Mouse (Mus musculus) embryonic facial prominence, embryonic 15.5 days (tissue): ENCODE data around the gene Ctu2. TPM values are rescaled to one million over a fixed set of nuclear protein-coding genes. Genes with fewer than 3 reads are reported as not detected.

ENCODE experiments used
- ATAC-seq: fragments of 200-750 bp; cut with Nextera tagmentation; 2 replicates; pipeline ENCODE4 v1.8.0; 2017; ENCODE audit warnings: low read depth, moderate TSS enrichment; ENCODE audit not compliant: insufficient number of reproducible peaks, low FRiP score, low TSS enrichment
- H3K27ac ChIP-seq: fragments of 300-500 bp; sonication (generic); replicated peaks from 2 replicates; pipeline ENCODE4 v1.5.1; 2015; ENCODE audit warnings: mild to moderate bottlenecking, inconsistent platforms
- H3K27me3 ChIP-seq: fragments of 300-500 bp; sonication (generic); 2 replicates; pipeline ENCODE4 v1.6.1; 2015; ENCODE audit warnings: inconsistent platforms
- H3K36me3 ChIP-seq: fragments of 300-500 bp; sonication (generic); 2 replicates; pipeline ENCODE4 v1.6.1; 2015; ENCODE audit warnings: mild to moderate bottlenecking, inconsistent platforms
- H3K4me1 ChIP-seq: fragments of 300-500 bp; sonication (generic); 2 replicates; pipeline ENCODE4 v1.6.1; 2015; ENCODE audit warnings: inconsistent platforms
- H3K4me2 ChIP-seq: fragments of 300-500 bp; sonication (generic); replicated peaks from 2 replicates; pipeline ENCODE4 v1.6.1; 2015; ENCODE audit warnings: mild to moderate bottlenecking, inconsistent platforms
- H3K4me3 ChIP-seq: fragments of 300-500 bp; sonication (generic); replicated peaks from 2 replicates; pipeline ENCODE4 v1.5.1; 2015; ENCODE audit warnings: mild to moderate bottlenecking, inconsistent platforms
- H3K9ac ChIP-seq: fragments of 300-500 bp; sonication (generic); 2 replicates; pipeline ENCODE4 v1.6.1; 2015; ENCODE audit warnings: inconsistent platforms
- H3K9me3 ChIP-seq: fragments of 300-500 bp; sonication (generic); replicated peaks from 2 replicates; pipeline ENCODE4 v1.6.1; 2016; ENCODE audit warnings: inconsistent platforms
- WGBS: fragments of 180-500 bp; shearing (Covaris S2); methylation state at CpG from one replicate; pipeline ENCODE4 v1.1.7; 2015; 5-methylcytosine and 5-hydroxymethylcytosine counted together
- polyA plus RNA-seq: library from polyadenylated mRNA; unstranded; fragments of >200 nt; fragmentation: Nextera tagmentation; extraction: Ambion mirVana; gene quantifications from 2 replicates; pipeline ENCODE4 v1.2.1, GENCODE M21; 2015

Gene Ctu2
- polyA plus RNA-seq, 1 experiment from 2014 or later: 46.4 TPM

GRCm38 (mm10) chr8:122497912-122498311 lies 22.0 kb downstream of the Ctu2 start:
- Histone ChIP-seq H3K4me3 (no peak overlapping the region), H3K4me2 (no peak overlapping the region), H3K4me1 (no peaks in the 10 kb centered on the region), H3K9me3 (no peaks in the 10 kb centered on the region), H3K9ac (no peak overlapping the region), H3K27ac (no peak overlapping the region), H3K36me3 (peaks cover 80% of the 10 kb centered on the region), H3K27me3 (no peaks in the 10 kb centered on the region)
- ATAC-seq: no peak
- WGBS: 72% methylated on average over 17 of the region's 17 CpGs

GRCm38 (mm10) chr8:122500856-122501255 lies 24.9 kb downstream of the Ctu2 start:
- peaks cover 56% of the 10 kb centered on the region for H3K36me3 ChIP-seq

DNA sequence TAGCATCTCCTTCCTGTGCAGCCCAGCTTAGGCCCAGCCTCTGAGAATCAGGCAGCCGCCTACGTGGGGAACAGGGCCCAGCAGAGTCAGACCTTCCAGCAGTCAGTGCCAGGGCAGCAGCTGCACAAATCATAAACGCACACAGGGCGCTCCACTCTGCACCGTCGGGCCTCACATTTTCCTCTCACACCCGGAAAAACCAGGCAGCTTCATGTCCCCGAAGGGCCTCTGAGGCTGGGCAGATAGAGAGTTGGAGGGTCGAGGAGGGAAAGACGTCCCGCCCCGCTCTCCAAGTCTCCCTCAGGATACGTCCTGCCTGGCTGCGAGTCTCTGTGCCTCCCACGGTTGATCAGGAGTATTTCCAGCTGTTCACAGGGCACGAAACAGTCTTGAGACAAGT lies 35.6 kb downstream of the Ctu2 start:
- Histone ChIP-seq H3K27me3 (no peaks in the 10 kb centered on the region), H3K4me2 (no peak overlapping the region), H3K4me1 (peaks cover 22% of the 10 kb centered on the region), H3K27ac (peak overlapping the region; percentile 71), H3K9ac (no peak overlapping the region), H3K9me3 (no peaks in the 10 kb centered on the region), H3K4me3 (no peak overlapping the region), H3K36me3 (peaks cover 11% of the 10 kb centered on the region; the same call in 1 of the 2 replicates)
- 49% methylated on average over 16 of the region's 16 CpGs for WGBS
- ATAC-seq: peak; percentile 40; the same call in 1 of the 2 replicates

More at GRCm38 (mm10) chr8:122500856-122501255, 24.9 kb downstream of the Ctu2 start:
- no peak for ATAC-seq
- Histone ChIP-seq H3K9me3 (no peaks in the 10 kb centered on the region), H3K9ac (no peak overlapping the region), H3K27ac (no peak overlapping the region), H3K27me3 (no peaks in the 10 kb centered on the region), H3K4me2 (no peak overlapping the region), H3K4me1 (0 out of 2 replicates have a peak, but pooled peaks cover 6% of the 10 kb centered on the region), H3K4me3 (no peak overlapping the region)
- 32% methylated on average over 10 of the region's 10 CpGs for WGBS

- no peaks in the 10 kb centered on the region for H3K9me3 ChIP-seq
- no peak overlapping the region for H3K9ac ChIP-seq
- 62% methylated on average over 7 of the region's 7 CpGs for WGBS
- H3K36me3 ChIP-seq: peaks cover 9% of the 10 kb centered on the region; the same call in 1 of the 2 replicates
- H3K27ac ChIP-seq: no peak overlapping the region
- no peak overlapping the region for H3K4me2 ChIP-seq
- no peak for ATAC-seq
- peaks cover 28% of the 10 kb centered on the region for H3K4me1 ChIP-seq
- no peak overlapping the region for H3K4me3 ChIP-seq
- no peaks in the 10 kb centered on the region for H3K27me3 ChIP-seq
Measured at GRCm38 (mm10) chr8:122512392-122512791, 36.4 kb downstream of the Ctu2 start.

DNA sequence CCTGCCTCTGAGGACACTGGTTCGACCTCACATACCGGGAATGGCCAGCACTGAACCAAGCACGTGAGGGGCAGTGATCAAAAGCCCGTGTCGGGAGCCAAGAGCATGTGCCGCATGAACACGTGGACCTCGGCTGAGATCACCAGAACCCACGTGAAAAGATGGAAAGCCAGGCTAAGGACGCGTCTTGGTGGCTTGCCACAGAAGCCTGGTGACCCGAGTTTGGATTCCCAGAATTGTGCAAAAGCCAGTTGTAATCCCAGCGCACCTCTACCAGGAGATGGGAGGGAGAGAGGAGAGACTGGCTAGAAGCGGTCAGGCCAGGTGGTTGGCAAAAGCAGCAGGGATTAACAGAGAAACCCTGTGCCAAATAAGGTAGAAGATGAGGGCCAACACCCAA lies 39.8 kb downstream of the Ctu2 start:
- no peak overlapping the region for H3K9ac ChIP-seq
- ATAC-seq: no peak
- WGBS: 88% methylated on average over 14 of the region's 14 CpGs
- H3K4me1 ChIP-seq: peaks cover 40% of the 10 kb centered on the region
- no peak overlapping the region for H3K4me2 ChIP-seq
- no peak overlapping the region for H3K27ac ChIP-seq
- H3K27me3 ChIP-seq: no peaks in the 10 kb centered on the region
- H3K9me3 ChIP-seq: no peaks in the 10 kb centered on the region
- H3K36me3 ChIP-seq: peaks cover 5% of the 10 kb centered on the region; the same call in 1 of the 2 replicates
- no peak overlapping the region for H3K4me3 ChIP-seq

GRCm38 (mm10) chr8:122517541-122518190 lies 41.7 kb downstream of the Ctu2 start:
- H3K36me3 ChIP-seq: peaks cover 2% of the 10 kb centered on the region; the same call in 1 of the 2 replicates
- H3K4me3 ChIP-seq: no peak overlapping the region
- 19% methylated on average over 6 of the region's 6 CpGs for WGBS
- ATAC-seq: peak; percentile 32
- peak overlapping the region; percentile 45 for H3K27ac ChIP-seq
- H3K4me2 ChIP-seq: no peak overlapping the region
- H3K9me3 ChIP-seq: no peaks in the 10 kb centered on the region
- no peaks in the 10 kb centered on the region for H3K27me3 ChIP-seq
- peaks cover 22% of the 10 kb centered on the region for H3K4me1 ChIP-seq
- H3K9ac ChIP-seq: no peak overlapping the region

GRCm38 (mm10) chr8:122520611-122521010 lies 44.7 kb downstream of the Ctu2 start:
- 76% methylated on average over 11 of the region's 11 CpGs for WGBS
- H3K36me3 ChIP-seq: no peaks in the 10 kb centered on the region
- no peaks in the 10 kb centered on the region for H3K9me3 ChIP-seq
- no peak overlapping the region for H3K9ac ChIP-seq
- H3K4me3 ChIP-seq: no peak overlapping the region
- peaks cover 52% of the 10 kb centered on the region for H3K4me1 ChIP-seq
- no peak overlapping the region for H3K4me2 ChIP-seq
- H3K27me3 ChIP-seq: no peaks in the 10 kb centered on the region
- ATAC-seq: no peak
- 0 out of 2 replicates have a peak overlapping the region, but pooled peaks have one; percentile 22 for H3K27ac ChIP-seq

GRCm38 (mm10) chr8:122522796-122523651 lies 47.1 kb downstream of the Ctu2 start:
- H3K9ac ChIP-seq: no peak overlapping the region
- no peak overlapping the region for H3K4me3 ChIP-seq
- H3K4me1 ChIP-seq: peaks cover 55% of the 10 kb centered on the region
- no peaks in the 10 kb centered on the region for H3K27me3 ChIP-seq
- peak overlapping the region; percentile 28 for H3K4me2 ChIP-seq
- no peaks in the 10 kb centered on the region for H3K9me3 ChIP-seq
- H3K27ac ChIP-seq: peak overlapping the region; percentile 83
- no peaks in the 10 kb centered on the region for H3K36me3 ChIP-seq
- ATAC-seq: peak; percentile 30; the same call in 1 of the 2 replicates
- WGBS: 54% methylated on average over 14 of the region's 14 CpGs

DNA sequence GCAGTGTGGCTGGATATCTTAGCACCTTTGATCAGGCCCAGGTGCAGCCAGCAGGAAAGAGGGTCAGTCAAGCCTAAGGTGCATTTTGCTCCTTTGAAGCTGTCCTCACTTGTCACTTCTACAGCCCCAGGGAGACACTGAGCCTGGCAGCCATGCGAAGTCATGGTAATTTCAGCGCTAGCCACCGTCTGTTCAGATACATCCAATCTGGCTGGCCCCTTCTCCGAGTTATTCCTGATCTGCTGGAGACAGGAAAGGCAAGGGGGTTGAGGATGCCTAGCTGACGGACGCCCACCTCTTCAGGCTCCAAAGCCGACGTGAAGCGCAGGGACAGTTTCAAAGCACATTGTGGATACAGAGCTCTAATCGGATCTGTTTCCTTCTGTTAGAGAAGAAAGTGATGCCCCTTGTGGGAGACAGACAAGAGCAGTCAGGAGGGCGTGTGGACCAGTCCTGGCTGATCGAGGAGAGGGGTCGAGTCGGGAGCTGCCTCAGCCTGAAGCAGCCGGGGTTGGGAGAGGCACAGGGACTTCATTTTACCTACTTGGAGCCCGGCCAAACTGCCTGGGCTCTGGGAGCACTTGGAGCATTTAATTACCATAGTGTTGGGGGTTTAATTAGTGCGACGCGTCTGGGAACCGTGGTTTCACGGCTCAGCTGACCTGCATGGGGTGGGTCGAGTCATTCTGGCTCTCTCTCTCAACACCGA lies 47.9 kb downstream of the Ctu2 start:
- no peaks in the 10 kb centered on the region for H3K36me3 ChIP-seq
- H3K4me2 ChIP-seq: peak overlapping the region; percentile 28
- no peak overlapping the region for H3K4me3 ChIP-seq
- H3K27me3 ChIP-seq: no peaks in the 10 kb centered on the region
- H3K9ac ChIP-seq: no peak overlapping the region
- peak; percentile 31 for ATAC-seq
- peak overlapping the region; percentile 83 for H3K27ac ChIP-seq
- no peaks in the 10 kb centered on the region for H3K9me3 ChIP-seq
- peaks cover 47% of the 10 kb centered on the region for H3K4me1 ChIP-seq
- 17% methylated on average over 23 of the region's 23 CpGs for WGBS

GRCm38 (mm10) chr8:122524506-122524905 lies 48.6 kb downstream of the Ctu2 start:
- no peak overlapping the region for H3K9ac ChIP-seq
- H3K4me1 ChIP-seq: peaks cover 46% of the 10 kb centered on the region
- H3K9me3 ChIP-seq: no peaks in the 10 kb centered on the region
- H3K4me3 ChIP-seq: no peak overlapping the region
- peak overlapping the region; percentile 28; the same call in 1 of the 2 replicates for H3K4me2 ChIP-seq
- ATAC-seq: no peak
- no peaks in the 10 kb centered on the region for H3K27me3 ChIP-seq
- 74% methylated on average over 6 of the region's 6 CpGs for WGBS
- peak overlapping the region; percentile 83 for H3K27ac ChIP-seq
- no peaks in the 10 kb centered on the region for H3K36me3 ChIP-seq

DNA sequence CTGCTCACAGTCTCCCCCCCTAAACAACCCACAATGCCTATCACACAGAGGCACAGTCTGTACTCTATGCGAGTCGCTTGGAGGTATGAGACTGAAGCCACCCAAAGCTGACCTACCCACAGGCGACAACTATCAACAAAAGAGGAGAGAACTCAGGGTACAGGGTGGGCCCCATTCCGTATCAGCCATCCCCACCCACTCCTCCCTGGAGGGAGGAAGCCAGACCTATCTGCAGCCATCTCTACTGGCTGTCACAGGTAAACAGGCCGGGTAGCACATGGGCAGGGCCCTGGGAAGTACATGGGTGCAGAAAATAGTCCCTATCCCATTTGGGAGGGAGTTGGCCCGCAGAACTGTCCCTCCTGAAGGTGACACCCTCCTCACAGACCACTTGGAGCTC lies 49.1 kb downstream of the Ctu2 start:
- no peak for ATAC-seq
- peak overlapping the region; percentile 44; the same call in 1 of the 2 replicates for H3K27ac ChIP-seq
- H3K4me1 ChIP-seq: peaks cover 46% of the 10 kb centered on the region

More for the DNA sequence above, 49.1 kb downstream of the Ctu2 start:
- Histone ChIP-seq H3K9ac (no peak overlapping the region), H3K4me3 (no peak overlapping the region), H3K36me3 (no peaks in the 10 kb centered on the region), H3K9me3 (no peaks in the 10 kb centered on the region), H3K27me3 (no peaks in the 10 kb centered on the region), H3K4me2 (no peak overlapping the region)
- WGBS: 67% methylated on average over 6 of the region's 6 CpGs
